ENCODE assay signal across 10 mouse cellular contexts in the genomic region with DNA sequence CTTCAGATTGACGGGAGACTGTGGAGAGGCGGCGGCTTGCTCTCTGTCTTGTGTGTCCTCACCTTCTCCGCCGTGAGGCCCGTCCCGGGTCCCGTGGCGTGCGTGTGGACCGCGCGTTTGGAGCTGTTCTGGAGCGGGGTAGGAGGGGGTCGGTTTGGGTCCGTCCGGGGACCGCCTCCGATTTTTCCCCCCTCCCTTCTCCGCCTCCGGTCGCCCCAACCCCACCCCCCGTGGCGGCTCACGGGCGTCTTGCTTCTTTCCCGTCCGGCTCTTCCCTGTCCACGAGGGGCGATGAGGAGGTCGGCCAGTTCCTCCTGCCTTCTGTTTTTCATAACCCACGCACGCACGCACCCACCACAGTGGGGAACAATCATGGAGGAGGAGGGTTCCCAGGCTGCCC. TPM values are rescaled to one million over a fixed set of nuclear protein-coding genes. Genes with fewer than 3 reads are reported as not detected.
DNase-seq lines count a peak whose midpoint lies in the region; ATAC-seq and TF ChIP-seq lines count a peak whose summit lies in the region.
"Had no signal": no experiment of that assay in that cellular context is flagged by ENCODE, and none has a peak within 500 bp of the region (broad histone marks: within the 10 kb centered on the region; RNA-seq: fewer than 3 reads in every experiment).

No protein-coding gene starts in this region.

- H3K27ac ChIP-seq in kidney, postnatal 0 days, result no peak overlapping the region
- no peak overlapping the region for H3K27ac ChIP-seq in forebrain, embryonic 13.5 days
- H3K27ac ChIP-seq in limb, embryonic 14.5 days (replicated peaks; ENCODE audit: low read depth, low read length), result no peak overlapping the region
- H3K27ac ChIP-seq in small intestine, adult 2 months (ENCODE audit: insufficient read depth, low read depth, low read length), result no peak overlapping the region

- DNase-seq in kidney, postnatal 0 days (ENCODE audit: low spot score), result no peak
- DNase-seq in kidney, adult 8-10 months, result no peak
- DNase-seq in limb, embryonic 14.5 days (ENCODE audit: low spot score), result no peak
- no peak for DNase-seq in thymus, postnatal 10 days (ENCODE audit: low spot score in 2 of 2)
- DNase-seq: thymus, postnatal 14 days had no signal

- no peak for TF ChIP-seq CTCF in kidney, postnatal 0 days (IDR thresholded peaks at IDR 0.05; ENCODE audit: low read depth)
- TF ChIP-seq CTCF in small intestine, adult 2 months (IDR thresholded peaks at IDR 0.05; ENCODE audit: extremely low read depth, insufficient read length, insufficient replicate concordance, low read depth, low read length), result no peak

- peak overlapping the region; percentile 40 for H3K9ac ChIP-seq in kidney, postnatal 0 days (ENCODE audit: low read depth, low read length)
- no peak overlapping the region for H3K9ac ChIP-seq in forebrain, embryonic 13.5 days
- peak overlapping the region; percentile 43 for H3K9ac ChIP-seq in limb, embryonic 14.5 days (ENCODE audit: low read depth, low read length, severe bottlenecking)

- H3K36me3 ChIP-seq in kidney, postnatal 0 days (ENCODE audit: insufficient read depth, low read length), result no peaks in the 10 kb centered on the region
- H3K36me3 ChIP-seq in forebrain, embryonic 13.5 days (ENCODE audit: poor library complexity, severe bottlenecking), result no peaks in the 10 kb centered on the region
- no peaks in the 10 kb centered on the region for H3K36me3 ChIP-seq in limb, embryonic 14.5 days (ENCODE audit: control insufficient read depth, insufficient read depth, low read length)
- H3K36me3 ChIP-seq in small intestine, adult 2 months (ENCODE audit: control insufficient read depth, insufficient read depth, low read length), result no peaks in the 10 kb centered on the region
- H3K36me3 ChIP-seq: G1E had no signal

- H3K9me3 ChIP-seq in kidney, postnatal 0 days (replicated peaks; ENCODE audit: low read length), result no peaks in the 10 kb centered on the region
- H3K9me3 ChIP-seq in forebrain, embryonic 13.5 days (replicated peaks), result no peaks in the 10 kb centered on the region
- no peaks in the 10 kb centered on the region for H3K9me3 ChIP-seq in limb, embryonic 14.5 days (ENCODE audit: control insufficient read depth, low read length)
- H3K9me3 ChIP-seq: G1E had no signal

- 0 out of 2 replicates have a peak, but pooled peaks cover 3% of the 10 kb centered on the region for H3K4me1 ChIP-seq in kidney, postnatal 0 days (replicated peaks; ENCODE audit: insufficient read depth, low read length)
- peaks cover 12% of the 10 kb centered on the region; the same call in 1 of the 2 replicates for H3K4me1 ChIP-seq in forebrain, embryonic 13.5 days
- H3K4me1 ChIP-seq in limb, embryonic 14.5 days (ENCODE audit: control insufficient read depth, insufficient read depth, low read length), result peaks cover 6% of the 10 kb centered on the region
- H3K4me1 ChIP-seq in small intestine, adult 2 months (ENCODE audit: control insufficient read depth, insufficient read depth, insufficient read length, low read length), result peaks cover 4% of the 10 kb centered on the region; the same call in 1 of the 2 replicates

- no peak for TF ChIP-seq POLR2A in limb, embryonic 14.5 days (IDR thresholded peaks at IDR 0.05; ENCODE audit: borderline replicate concordance, extremely low read depth, insufficient read depth, insufficient read length)
- no peak for TF ChIP-seq POLR2A in small intestine, adult 2 months (IDR thresholded peaks at IDR 0.05; ENCODE audit: low read depth, low read length)

- no peaks in the 10 kb centered on the region for H3K27me3 ChIP-seq in kidney, postnatal 0 days (ENCODE audit: insufficient read depth, low read length)
- no peaks in the 10 kb centered on the region for H3K27me3 ChIP-seq in forebrain, embryonic 13.5 days
- no peaks in the 10 kb centered on the region for H3K27me3 ChIP-seq in limb, embryonic 14.5 days (ENCODE audit: control insufficient read depth, insufficient read depth, low read length)
- no peaks in the 10 kb centered on the region for H3K27me3 ChIP-seq in small intestine, adult 2 months (ENCODE audit: control insufficient read depth, insufficient read depth, low read length)

- peak overlapping the region; percentile 13; the same call in 1 of the 2 replicates for H3K4me3 ChIP-seq in kidney, postnatal 0 days (replicated peaks; ENCODE audit: low read depth, low read length)
- peak overlapping the region; percentile 16 for H3K4me3 ChIP-seq in forebrain, embryonic 13.5 days
- H3K4me3 ChIP-seq in limb, embryonic 14.5 days (replicated peaks; ENCODE audit: low read length), result peak overlapping the region; percentile 25
- 0 out of 2 replicates have a peak overlapping the region, but pooled peaks have one; percentile 10 for H3K4me3 ChIP-seq in small intestine, adult 2 months (ENCODE audit: low read depth, low read length)

- peak overlapping the region; percentile 45 for H3K4me2 ChIP-seq in kidney, postnatal 0 days (ENCODE audit: low read length)
- peak overlapping the region; percentile 46 for H3K4me2 ChIP-seq in forebrain, embryonic 13.5 days
- H3K4me2 ChIP-seq in limb, embryonic 14.5 days (replicated peaks; ENCODE audit: low read depth, low read length, severe bottlenecking), result peak overlapping the region; percentile 49

- 23% methylated on average over 34 of the region's 34 CpGs for WGBS in kidney, postnatal 0 days
- WGBS in forebrain, embryonic 13.5 days, result 35% methylated on average over 33 of the region's 34 CpGs
- 29% methylated on average over 33 of the region's 34 CpGs for WGBS in limb, embryonic 14.5 days
- 37% methylated on average over 34 of the region's 34 CpGs for WGBS in small intestine, adult 2 months

- no peak for ATAC-seq in kidney, postnatal 0 days (replicated peaks; ENCODE audit: low FRiP score, low read depth)
- no peak for ATAC-seq in forebrain, embryonic 13.5 days
- ATAC-seq in limb, embryonic 14.5 days (ENCODE audit: low FRiP score, low read depth), result no peak
- no peak for ATAC-seq in megakaryocyte progenitor cell, adult 5-6 weeks (replicated peaks; ENCODE audit: poor library complexity)
- ATAC-seq in cerebellum, adult (ENCODE audit: insufficient number of reproducible peaks, low FRiP score, low TSS enrichment), result no peak

RNA-seq across cellular contexts. Expression of gene Prpsap1, which starts 4.6 kb away (rescaled TPM):
- polyA plus RNA-seq in kidney, postnatal 0 days (2015; fragmentation: Nextera tagmentation; extraction: Ambion mirVana), result 150 and 167 TPM in 2 replicates
- 178 and 184 TPM in 2 replicates for polyA plus RNA-seq in forebrain, embryonic 13.5 days (2015; fragmentation: Nextera tagmentation; extraction: Ambion mirVana)
- 134 and 144 TPM in 2 replicates for polyA plus RNA-seq in limb, embryonic 14.5 days (2012; rRNA removed)
- 148 and 157 TPM in 2 replicates for polyA plus RNA-seq in limb, embryonic 14.5 days (2014; fragmentation: Nextera tagmentation; extraction: Ambion mirVana)
- 209 and 451 TPM in 2 replicates for polyA plus RNA-seq in small intestine, adult 2 months (2012; rRNA removed)
- total RNA-seq in megakaryocyte progenitor cell, adult 5-6 weeks (2015), result 46.9 and 49.3 TPM in 2 replicates
- 27.9 and 33.0 TPM in 2 replicates for total RNA-seq in megakaryocyte progenitor cell, adult 5-6 weeks (2017)

RNA-seq across cellular contexts. Expression of gene Sphk1, which starts 32.1 kb away (rescaled TPM):
- polyA plus RNA-seq in kidney, postnatal 0 days (2015; fragmentation: Nextera tagmentation; extraction: Ambion mirVana), result 8.0 and 9.0 TPM in 2 replicates
- polyA plus RNA-seq in forebrain, embryonic 13.5 days (2015; fragmentation: Nextera tagmentation; extraction: Ambion mirVana), result 0.98 and 2.2 TPM in 2 replicates
- polyA plus RNA-seq in limb, embryonic 14.5 days (2012; rRNA removed), result 3.8 and 4.7 TPM in 2 replicates
- polyA plus RNA-seq in limb, embryonic 14.5 days (2014; fragmentation: Nextera tagmentation; extraction: Ambion mirVana), result 3.2 and 3.4 TPM in 2 replicates
- 19.5 and 47.9 TPM in 2 replicates for polyA plus RNA-seq in small intestine, adult 2 months (2012; rRNA removed)
- 7.6 and 15.5 TPM in 2 replicates for total RNA-seq in megakaryocyte progenitor cell, adult 5-6 weeks (2015)
- total RNA-seq in megakaryocyte progenitor cell, adult 5-6 weeks (2017), result 6.7 and 26.1 TPM in 2 replicates

RNA-seq across cellular contexts. Expression of gene Qrich2, which starts 32.6 kb away (rescaled TPM):
- 0.24 and 0.32 TPM in 2 replicates for polyA plus RNA-seq in kidney, postnatal 0 days (2015; fragmentation: Nextera tagmentation; extraction: Ambion mirVana)
- 0.09 TPM in 1 of 2 replicates, not detected in the other for polyA plus RNA-seq in forebrain, embryonic 13.5 days (2015; fragmentation: Nextera tagmentation; extraction: Ambion mirVana)
- polyA plus RNA-seq in limb, embryonic 14.5 days (2012; rRNA removed), result 0.09 and 0.33 TPM in 2 replicates
- polyA plus RNA-seq in limb, embryonic 14.5 days (2014; fragmentation: Nextera tagmentation; extraction: Ambion mirVana), result 0.17 and 0.36 TPM in 2 replicates
- 0.01 and 0.13 TPM in 2 replicates for polyA plus RNA-seq in small intestine, adult 2 months (2012; rRNA removed)
- total RNA-seq in megakaryocyte progenitor cell, adult 5-6 weeks (2015), result not detected in 2 replicates
- total RNA-seq in megakaryocyte progenitor cell, adult 5-6 weeks (2017), result 0.07 TPM in 1 of 2 replicates, not detected in the other
